Mouse (Mus musculus) bone marrow macrophage, adult 2 months (primary cell): ENCODE measurements around the gene Mapk1ip1l.

Experiments
- CTCF ChIP-seq: IDR thresholded peaks from 2 replicates; pipeline ENCODE4 v1.5.1; 2012; ENCODE audit warnings: low read depth, mild to moderate bottlenecking, low read length, moderate library complexity
- POLR2A ChIP-seq: IDR thresholded peaks from 2 replicates; pipeline ENCODE4 v1.6.1; 2012; ENCODE audit warnings: mild to moderate bottlenecking, low read depth, low read length, borderline replicate concordance

DNA sequence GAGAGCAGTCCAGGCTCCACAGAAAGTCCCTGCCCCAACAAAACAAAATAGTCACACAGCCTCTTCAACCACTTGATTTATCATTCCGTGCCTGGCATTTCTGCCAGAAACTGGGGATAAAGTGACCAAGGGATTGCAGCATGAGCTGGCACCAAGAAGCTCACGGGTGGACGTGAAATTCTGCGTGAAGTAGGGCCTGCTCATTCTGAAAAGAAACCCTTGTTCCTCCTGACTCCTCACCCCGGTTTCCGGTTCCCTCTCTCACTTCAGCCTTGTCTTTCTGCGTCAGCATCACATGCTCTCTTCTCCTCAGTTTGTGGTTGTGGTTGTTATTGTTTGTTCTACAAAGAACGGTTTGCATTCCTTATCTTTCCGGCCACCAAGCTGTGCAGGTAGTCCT is 63.8 kb downstream of the Mapk1ip1l start:
- TF ChIP-seq CTCF, result no peak
- TF ChIP-seq POLR2A, result no peak
